Mouse (Mus musculus): ENCODE measurements around the gene Map7.

DNA sequence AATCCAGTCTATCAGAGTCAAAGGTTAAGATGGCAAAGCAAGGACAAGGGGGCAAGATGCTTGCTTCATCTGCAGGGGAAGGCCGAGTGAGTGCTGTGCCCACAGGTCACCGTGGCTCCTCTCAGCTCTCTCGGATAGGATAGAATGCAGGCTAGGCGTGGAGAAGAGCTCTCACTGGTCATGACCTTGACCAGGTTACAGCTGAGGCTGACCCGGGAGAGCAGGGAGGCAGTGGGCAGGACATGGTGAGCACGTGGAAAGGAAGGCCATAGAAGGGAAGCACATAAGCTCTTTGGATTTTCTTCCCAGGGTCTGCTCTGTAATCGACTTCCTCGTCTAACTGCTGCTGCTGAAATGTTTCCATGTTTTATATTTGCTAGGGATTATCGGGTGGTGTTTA, 53.9 kb downstream of the Map7 start:
- no peak for TF ChIP-seq CTCF (IDR thresholded peaks at IDR 0.05; ENCODE audit: control insufficient read depth, insufficient read depth, insufficient replicate concordance, low read depth, low read length)
- TF ChIP-seq POLR2A (IDR thresholded peaks at IDR 0.05; ENCODE audit: control insufficient read depth, low read depth, low read length), result no peak
